Mouse (Mus musculus): ENCODE data around the gene Exosc6.
"Not testable (repeated sequence)": the region's sequence is repeated elsewhere in the genome, so short reads cannot be mapped to it uniquely, and the experiment has no call there.

- not testable (repeated sequence) for TF ChIP-seq CTCF (IDR thresholded peaks at IDR 0.05; ENCODE audit: borderline replicate concordance, insufficient read depth, low read length); POLR2A (IDR thresholded peaks at IDR 0.05; ENCODE audit: low read depth, low read length)
Observed at GRCm38 (mm10) chr8:111010230-111010991, 45.7 kb upstream of the Exosc6 start.
